Mouse (Mus musculus) myocyte (in vitro differentiated cells): ENCODE results near the gene Fcho1. TPM values are rescaled to one million over a fixed set of nuclear protein-coding genes. Genes with fewer than 3 reads are reported as not detected.

ENCODE experiments used
- H3K27me3 ChIP-seq: one replicate; pipeline ENCODE4 v1.6.1; 2011; ENCODE audit not compliant: control insufficient read depth, insufficient read depth, insufficient read length
- H3K36me3 ChIP-seq: one replicate; pipeline ENCODE4 v1.6.1; 2011; ENCODE audit not compliant: control insufficient read depth, insufficient read depth
- H3K4me2 ChIP-seq: one replicate; pipeline ENCODE4 v1.6.1; 2011; ENCODE audit warnings: low read depth, control low read depth
- H3K4me3 ChIP-seq: one replicate; pipeline ENCODE4 v1.5.1; 2011; ENCODE audit warnings: mild to moderate bottlenecking, control low read depth, moderate library complexity
- H3K79me2 ChIP-seq: one replicate; pipeline ENCODE4 v1.6.1; 2011; ENCODE audit not compliant: control insufficient read depth, insufficient read depth
- H3ac ChIP-seq: one replicate; pipeline ENCODE4 v1.6.1; 2011; ENCODE audit not compliant: control insufficient read depth, insufficient read length
- CEBPB ChIP-seq: IDR thresholded peaks from 2 replicates; pipeline ENCODE4 v1.6.1; 2011; ENCODE audit warnings: mild to moderate bottlenecking, moderate library complexity; ENCODE audit not compliant: poor library complexity, insufficient read depth, severe bottlenecking
- E2F4 ChIP-seq: IDR thresholded peaks from one replicate; pipeline ENCODE4 v1.6.1; 2011; ENCODE audit warnings: mild to moderate bottlenecking, control low read depth, moderate library complexity; ENCODE audit not compliant: insufficient read depth
- MAX ChIP-seq: IDR thresholded peaks from one replicate; pipeline ENCODE4 v1.6.1; 2011; ENCODE audit warnings: low read depth, mild to moderate bottlenecking, control low read depth
- MYOD1 ChIP-seq, 3 experiments: IDR thresholded peaks; one replicate each; pipeline ENCODE4 v1.6.1; 2011; ENCODE audit warnings: control low read depth in 2 of 3, low read depth in 2 of 3, mild to moderate bottlenecking in 2 of 3, moderate library complexity in 1 of 3; ENCODE audit not compliant: insufficient read length in 2 of 3, control insufficient read depth in 1 of 3
- MYOG ChIP-seq, 3 experiments: IDR thresholded peaks; one replicate each; pipeline ENCODE4 v1.6.1; 2011; ENCODE audit warnings: control low read depth in 2 of 3, low read depth in 2 of 3, mild to moderate bottlenecking in 2 of 3; ENCODE audit not compliant: insufficient read length in 2 of 3, control insufficient read depth in 1 of 3, insufficient read depth in 1 of 3
- POLR2A ChIP-seq: IDR thresholded peaks from one replicate; pipeline ENCODE4 v1.6.1; 2011; ENCODE audit warnings: low read depth, mild to moderate bottlenecking, control low read depth, moderate library complexity; ENCODE audit not compliant: insufficient read length
- POLR2AphosphoS2 ChIP-seq: IDR thresholded peaks from one replicate; pipeline ENCODE4 v1.6.1; 2011; ENCODE audit warnings: low read depth, control low read depth; ENCODE audit not compliant: insufficient read length
- REST ChIP-seq: IDR thresholded peaks from one replicate; pipeline ENCODE4 v1.6.1; 2011; ENCODE audit warnings: mild to moderate bottlenecking, control low read depth, moderate library complexity; ENCODE audit not compliant: insufficient read depth, insufficient read length
- SRF ChIP-seq: IDR thresholded peaks from one replicate; pipeline ENCODE4 v1.6.1; 2011; ENCODE audit warnings: low read depth; ENCODE audit not compliant: control insufficient read depth, insufficient read length
- TCF12 ChIP-seq: IDR thresholded peaks from one replicate; pipeline ENCODE4 v1.6.1; 2011; ENCODE audit warnings: mild to moderate bottlenecking, control low read depth; ENCODE audit not compliant: poor library complexity, insufficient read depth, severe bottlenecking
- TCF3 ChIP-seq: IDR thresholded peaks from one replicate; pipeline ENCODE4 v1.6.1; 2011; ENCODE audit warnings: low read depth, control low read depth; ENCODE audit not compliant: insufficient read length
- USF1 ChIP-seq: IDR thresholded peaks from one replicate; pipeline ENCODE4 v1.6.1; 2011; ENCODE audit warnings: low read depth, mild to moderate bottlenecking, control low read depth, moderate library complexity
- polyA plus RNA-seq: library from polyadenylated mRNA; unstranded; fragments of >200 nt; fragmentation: generic; extraction: Trizol; gene quantifications from one replicate; pipeline ENCODE4 v1.2.1, GENCODE M21; 2012; ENCODE audit warnings: missing spikeins

Fcho1 gene
- polyA plus RNA-seq, 1 experiment: not detected

- no peaks in the 10 kb centered on the region for H3K36me3 ChIP-seq
Measured at GRCm38 (mm10) chr8:71666855-71667254, 58.7 kb downstream of the Fcho1 start.

GRCm38 (mm10) chr8:71665331-71666130 is 60.0 kb downstream of the Fcho1 start:
- Histone ChIP-seq H3K79me2 (no peaks in the 10 kb centered on the region), H3ac (no peak overlapping the region), H3K4me2 (peak overlapping the region; percentile 85), H3K27me3 (peaks cover 8% of the 10 kb centered on the region), H3K36me3 (no peaks in the 10 kb centered on the region), H3K4me3 (peak overlapping the region; percentile 12)
- TF ChIP-seq POLR2A: peak; percentile 21
- TF ChIP-seq MYOG (IDR thresholded peaks at IDR 0.05; ENCODE audit: control insufficient read depth in 1 of 3, insufficient read depth in 1 of 3, insufficient read length in 2 of 3, low read depth in 2 of 3): peak in 1 of 3 experiments; percentile 37
- peak; percentile 52 for TF ChIP-seq POLR2AphosphoS2
- peak in 1 of 3 experiments; percentile 56 for TF ChIP-seq MYOD1 (IDR thresholded peaks at IDR 0.05; ENCODE audit: control insufficient read depth in 1 of 3, insufficient read length in 2 of 3, low read depth in 2 of 3)
- no peak for TF ChIP-seq CEBPB
- no peak for TF ChIP-seq REST
- no peak for TF ChIP-seq TCF3
- no peak for TF ChIP-seq TCF12
- no peak for TF ChIP-seq E2F4
- TF ChIP-seq SRF: no peak
- TF ChIP-seq MAX: no peak
- no peak for TF ChIP-seq USF1

More at GRCm38 (mm10) chr8:71666855-71667254, 58.7 kb downstream of the Fcho1 start:
- H3ac ChIP-seq: no peak overlapping the region
- H3K79me2 ChIP-seq: no peaks in the 10 kb centered on the region
- H3K27me3 ChIP-seq: peaks cover 8% of the 10 kb centered on the region
- TF ChIP-seq E2F4 (no peak), POLR2AphosphoS2 (no peak), MYOG (IDR thresholded peaks at IDR 0.05; ENCODE audit: control insufficient read depth in 1 of 3, insufficient read depth in 1 of 3, insufficient read length in 2 of 3, low read depth in 2 of 3) (no peak), MYOD1 (IDR thresholded peaks at IDR 0.05; ENCODE audit: control insufficient read depth in 1 of 3, insufficient read length in 2 of 3, low read depth in 2 of 3) (no peak), POLR2A (no peak), CEBPB (no peak), REST (no peak), USF1 (no peak), SRF (no peak), TCF3 (no peak), TCF12 (no peak), MAX (no peak)
- H3K4me3 ChIP-seq: no peak overlapping the region
- H3K4me2 ChIP-seq: peak overlapping the region; percentile 85

- Histone ChIP-seq H3K27me3 (peaks cover 9% of the 10 kb centered on the region), H3K79me2 (no peaks in the 10 kb centered on the region), H3ac (no peak overlapping the region), H3K4me3 (no peak overlapping the region), H3K36me3 (no peaks in the 10 kb centered on the region), H3K4me2 (peak overlapping the region; percentile 44)
- TF ChIP-seq POLR2AphosphoS2: no peak
- TF ChIP-seq SRF: no peak
- no peak for TF ChIP-seq USF1
- no peak for TF ChIP-seq CEBPB
- TF ChIP-seq E2F4: no peak
- TF ChIP-seq MYOD1 (IDR thresholded peaks at IDR 0.05; ENCODE audit: control insufficient read depth in 1 of 3, insufficient read length in 2 of 3, low read depth in 2 of 3): no peak
- TF ChIP-seq REST: no peak
- no peak for TF ChIP-seq MYOG (IDR thresholded peaks at IDR 0.05; ENCODE audit: control insufficient read depth in 1 of 3, insufficient read depth in 1 of 3, insufficient read length in 2 of 3, low read depth in 2 of 3)
- no peak for TF ChIP-seq POLR2A
- TF ChIP-seq MAX: no peak
Measured at GRCm38 (mm10) chr8:71660325-71661120, 65.0 kb downstream of the Fcho1 start.

GRCm38 (mm10) chr8:71659751-71660150 is 65.8 kb downstream of the Fcho1 start:
- no peak for TF ChIP-seq CEBPB
- no peak for TF ChIP-seq REST
- TF ChIP-seq TCF12: no peak
- no peak for TF ChIP-seq MAX
- no peak for TF ChIP-seq USF1
- TF ChIP-seq TCF3: no peak
- no peak for TF ChIP-seq POLR2AphosphoS2
- no peak for TF ChIP-seq E2F4
- TF ChIP-seq SRF: no peak
- no peak for TF ChIP-seq POLR2A
- no peak for TF ChIP-seq MYOG (IDR thresholded peaks at IDR 0.05; ENCODE audit: control insufficient read depth in 1 of 3, insufficient read depth in 1 of 3, insufficient read length in 2 of 3, low read depth in 2 of 3)
- no peak for TF ChIP-seq MYOD1 (IDR thresholded peaks at IDR 0.05; ENCODE audit: control insufficient read depth in 1 of 3, insufficient read length in 2 of 3, low read depth in 2 of 3)
- Histone ChIP-seq H3K36me3 (no peaks in the 10 kb centered on the region), H3K27me3 (peaks cover 17% of the 10 kb centered on the region), H3K4me3 (no peak overlapping the region), H3K79me2 (no peaks in the 10 kb centered on the region), H3K4me2 (no peak overlapping the region), H3ac (no peak overlapping the region)
